Mouse (Mus musculus) brain, embryonic 18.5 days (tissue): ENCODE data around the gene Ephb2.

Source experiments
- DNase-seq: peaks from one replicate; pipeline ENCODE4 v3.0.0-alpha.2; 2012; ENCODE audit warnings: low read depth, low spot score

Ephb2 gene

GRCm38 (mm10) chr4:136801463-136801862, 34.3 kb downstream of the Ephb2 start:
- no peak for DNase-seq

DNA sequence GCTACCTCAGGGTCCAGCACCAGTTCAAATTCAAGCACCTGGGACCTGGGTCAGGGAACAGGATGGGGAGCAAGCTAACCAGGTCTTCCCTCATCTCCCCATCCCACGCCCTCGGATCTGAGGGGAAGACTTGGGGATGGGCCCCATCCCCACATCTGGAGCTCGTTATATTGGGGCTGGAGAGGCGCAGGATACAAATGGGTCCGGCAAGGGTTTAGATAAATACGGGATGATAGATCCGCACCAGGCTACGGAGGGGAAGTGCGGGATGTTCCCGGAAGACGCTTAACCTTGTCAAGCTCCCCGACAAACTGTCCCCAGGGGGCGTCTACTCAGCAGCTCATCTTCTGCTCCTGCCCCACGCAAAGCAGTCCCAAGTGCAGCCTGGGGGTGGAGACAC, 35.4 kb downstream of the Ephb2 start:
- no peak for DNase-seq

DNA sequence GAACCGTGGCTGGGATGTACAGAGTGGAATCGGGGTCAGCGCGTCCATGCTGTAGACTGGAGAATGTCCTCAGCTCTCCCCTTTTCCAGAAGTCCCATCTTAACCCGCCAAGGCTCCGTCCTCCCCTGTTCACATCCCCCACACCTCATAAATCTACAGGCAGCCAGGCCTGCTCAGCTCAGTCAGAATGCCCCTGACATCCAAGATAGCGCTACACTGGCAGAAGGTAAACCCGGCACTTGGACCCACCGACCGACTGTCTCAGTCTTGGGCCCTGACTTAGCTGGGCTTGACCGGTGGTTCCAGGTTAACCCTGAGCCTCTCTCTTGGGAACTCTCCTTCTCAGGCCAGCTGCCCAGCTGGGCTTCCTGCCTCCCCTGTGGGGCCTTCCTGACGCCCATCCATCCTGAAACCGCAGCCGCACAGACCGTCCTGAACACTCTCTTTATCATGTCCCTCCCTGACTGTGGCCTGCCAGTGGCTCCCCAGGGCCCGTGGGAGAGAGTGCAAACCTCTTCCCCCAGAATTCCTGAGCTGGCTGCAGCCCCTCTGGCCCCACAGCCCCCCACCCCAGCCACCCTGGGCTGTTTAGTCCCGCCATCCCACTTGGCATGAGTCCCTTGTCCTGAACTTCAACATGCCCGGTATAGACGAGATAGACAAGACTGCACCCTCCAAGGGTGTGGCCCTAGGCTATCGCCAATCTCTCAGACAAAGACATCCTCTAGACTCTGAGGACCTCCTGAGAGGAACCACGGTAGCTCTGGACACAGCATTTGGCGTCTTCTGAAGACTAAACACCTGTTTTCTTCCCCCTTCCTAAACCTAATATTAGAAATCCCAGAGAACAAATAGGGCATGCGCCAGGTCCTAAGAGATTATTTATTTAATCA, 37.9 kb downstream of the Ephb2 start:
- no peak for DNase-seq

DNA sequence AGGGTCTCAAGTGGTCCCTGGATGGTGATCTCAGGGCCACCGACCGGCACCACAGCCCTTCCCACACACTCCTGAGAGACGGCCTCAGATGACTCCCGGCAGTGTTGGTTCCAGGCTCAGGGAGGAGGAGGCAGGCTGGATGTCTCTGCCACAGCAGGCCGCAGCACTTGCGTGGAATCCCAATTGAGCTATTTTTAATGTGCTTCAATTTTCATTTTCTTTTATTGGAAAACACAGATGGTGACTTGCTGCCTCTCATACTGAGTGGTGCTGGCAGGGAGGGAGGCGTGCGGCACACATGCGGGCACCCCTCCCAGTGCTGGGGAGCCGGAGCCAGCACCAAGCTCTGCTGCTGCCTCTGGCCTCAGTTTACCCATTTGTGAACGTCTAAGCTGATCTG, 42.5 kb downstream of the Ephb2 start:
- peak; percentile 57 for DNase-seq

DNA sequence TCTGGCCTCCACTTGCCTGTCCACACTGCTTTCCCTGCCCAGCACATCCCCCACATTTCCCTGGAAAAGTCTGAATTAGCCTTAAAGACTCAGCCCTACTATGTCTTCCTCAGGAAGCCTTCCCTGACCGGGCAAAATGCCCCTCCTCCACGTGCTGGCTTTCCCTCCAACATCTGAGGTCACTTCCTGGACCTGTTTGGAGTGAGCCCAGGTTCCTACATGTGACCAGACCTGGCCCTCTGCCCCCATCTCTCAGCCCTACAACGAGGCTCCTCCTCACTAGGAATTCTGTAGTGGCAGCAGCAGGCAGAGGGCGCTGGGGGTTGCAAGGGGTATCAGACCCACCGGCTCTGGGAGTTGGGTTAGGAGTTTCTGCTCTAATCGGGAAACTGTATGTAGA, 46.0 kb downstream of the Ephb2 start:
- no peak for DNase-seq

- no peak for DNase-seq
Measured at GRCm38 (mm10) chr4:136787357-136787756, 48.4 kb downstream of the Ephb2 start.

DNA sequence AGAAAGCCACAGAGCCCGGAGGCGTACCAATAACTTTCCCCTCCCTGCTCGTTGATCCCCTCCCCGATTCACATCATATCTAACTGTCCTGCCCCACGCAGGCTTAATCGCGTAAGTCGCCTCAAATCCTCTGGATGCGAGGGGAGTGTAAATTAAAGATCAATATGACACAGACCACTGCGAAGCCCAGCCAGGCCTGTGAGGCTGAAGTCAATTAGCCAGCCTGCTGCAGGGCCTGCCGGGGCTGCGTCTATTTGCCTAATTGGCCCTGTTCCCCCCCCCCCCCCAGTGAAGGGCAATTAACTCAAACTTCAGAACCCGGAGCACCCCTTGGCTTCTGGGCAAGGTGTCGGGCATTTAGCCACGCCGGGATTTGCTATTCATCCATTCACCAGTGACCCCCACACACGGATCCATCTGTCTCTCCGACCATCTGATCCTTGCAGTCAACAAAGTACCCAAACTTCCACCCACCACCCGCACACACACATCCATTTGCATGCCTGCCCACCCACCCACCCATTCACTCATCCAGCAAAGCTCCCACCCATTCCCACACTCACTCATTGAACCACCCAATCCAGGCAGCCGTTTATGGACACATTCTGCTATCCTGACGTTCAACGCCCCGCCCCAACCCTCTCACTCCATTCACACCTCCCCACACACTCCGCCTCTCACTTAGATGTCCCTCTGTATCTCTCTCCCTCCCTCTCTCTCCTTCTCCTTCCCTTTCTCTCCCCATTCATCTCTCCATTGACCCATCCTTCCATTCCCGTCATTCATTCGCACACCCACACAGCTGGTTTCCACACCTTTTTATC, 49.1 kb downstream of the Ephb2 start:
- DNase-seq = no peak

GRCm38 (mm10) chr4:136783552-136784150, 52.1 kb downstream of the Ephb2 start:
- no peak for DNase-seq

GRCm38 (mm10) chr4:136782579-136782925, 53.2 kb downstream of the Ephb2 start:
- DNase-seq = no peak

DNA sequence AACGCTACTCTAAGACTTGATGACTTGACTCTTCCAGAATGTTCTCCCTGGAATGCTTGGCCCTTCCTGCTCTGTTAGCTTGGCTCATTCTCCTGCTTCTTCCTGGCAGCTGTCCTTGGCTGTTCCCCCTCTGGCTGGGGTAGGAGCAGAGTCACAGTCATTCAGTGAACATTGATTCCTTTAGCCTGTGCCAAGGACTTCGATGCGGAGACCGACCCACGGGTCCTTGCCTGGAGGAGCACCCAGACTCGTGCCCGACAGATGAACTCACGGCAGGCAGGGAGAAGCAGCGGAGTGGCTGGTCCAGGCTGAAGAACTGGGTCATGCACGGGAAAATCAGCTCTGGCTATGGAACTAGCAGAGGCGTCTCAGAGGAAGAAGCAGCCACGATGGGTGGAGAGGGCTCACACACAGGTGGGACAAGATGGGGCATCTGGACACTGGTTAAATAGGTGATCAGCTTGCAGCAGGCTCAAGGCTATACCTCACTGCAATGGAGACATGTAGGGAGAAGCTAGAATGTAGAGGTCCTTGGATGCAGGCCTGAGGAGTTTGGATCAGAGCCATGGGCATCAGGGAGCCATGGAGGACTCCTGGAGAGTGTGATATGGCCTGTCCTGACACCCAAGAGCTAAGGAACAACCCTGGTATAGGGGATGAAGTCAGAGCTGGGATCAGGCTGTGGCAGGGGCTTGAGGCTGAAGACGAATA, 53.8 kb downstream of the Ephb2 start:
- DNase-seq = no peak

- DNase-seq = no peak
Measured at GRCm38 (mm10) chr4:136780201-136780895, 55.4 kb downstream of the Ephb2 start.

DNA sequence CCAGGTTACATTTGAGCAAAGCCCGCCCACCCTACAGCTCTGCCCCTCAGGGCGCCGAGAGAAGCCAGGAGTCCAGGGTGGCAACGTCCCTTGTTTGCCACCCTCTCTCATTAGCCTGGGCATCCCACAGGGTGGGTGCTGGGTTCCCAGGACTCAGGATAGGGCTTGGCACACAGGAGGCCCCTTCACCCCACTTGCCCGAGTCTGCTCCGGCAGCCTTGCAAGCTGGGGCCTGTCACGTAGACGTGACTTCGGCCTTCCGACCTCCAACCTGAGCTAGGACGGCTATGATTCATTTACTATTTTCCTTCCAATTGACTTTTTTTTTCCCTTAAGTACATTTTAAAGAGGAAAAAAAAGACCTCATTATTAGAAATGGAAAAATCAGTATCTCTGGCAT, 56.6 kb downstream of the Ephb2 start:
- DNase-seq = no peak

DNA sequence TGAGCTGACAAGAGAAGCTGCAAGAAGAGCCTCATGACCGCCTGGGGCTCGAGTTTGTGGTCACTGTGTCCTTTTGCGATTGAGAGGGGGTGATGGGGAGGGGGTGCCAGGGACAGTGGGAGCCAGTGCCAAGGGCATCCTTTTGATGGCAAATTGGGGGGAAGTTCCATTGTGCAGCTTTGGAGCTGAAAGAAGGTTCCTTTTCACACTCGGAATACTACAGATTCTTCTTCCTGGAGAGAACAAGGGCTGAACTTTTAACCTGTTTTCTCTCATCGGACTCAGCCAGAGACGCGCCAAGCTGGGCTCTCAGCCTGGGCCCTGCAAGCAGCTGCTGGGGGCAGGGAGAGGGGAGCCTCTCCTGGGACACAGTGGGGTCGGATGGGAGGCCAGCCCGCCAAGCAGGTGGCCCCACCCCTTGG, 59.3 kb downstream of the Ephb2 start:
- no peak for DNase-seq

- DNase-seq = no peak
Measured at GRCm38 (mm10) chr4:136775903-136776302, 59.9 kb downstream of the Ephb2 start.

GRCm38 (mm10) chr4:136774201-136774600, 61.6 kb downstream of the Ephb2 start:
- no peak for DNase-seq

GRCm38 (mm10) chr4:136772952-136773584, 62.7 kb downstream of the Ephb2 start:
- no peak for DNase-seq

GRCm38 (mm10) chr4:136772318-136772717, 63.5 kb downstream of the Ephb2 start:
- no peak for DNase-seq

- no peak for DNase-seq
Measured at GRCm38 (mm10) chr4:136770718-136771117, 65.1 kb downstream of the Ephb2 start.

DNA sequence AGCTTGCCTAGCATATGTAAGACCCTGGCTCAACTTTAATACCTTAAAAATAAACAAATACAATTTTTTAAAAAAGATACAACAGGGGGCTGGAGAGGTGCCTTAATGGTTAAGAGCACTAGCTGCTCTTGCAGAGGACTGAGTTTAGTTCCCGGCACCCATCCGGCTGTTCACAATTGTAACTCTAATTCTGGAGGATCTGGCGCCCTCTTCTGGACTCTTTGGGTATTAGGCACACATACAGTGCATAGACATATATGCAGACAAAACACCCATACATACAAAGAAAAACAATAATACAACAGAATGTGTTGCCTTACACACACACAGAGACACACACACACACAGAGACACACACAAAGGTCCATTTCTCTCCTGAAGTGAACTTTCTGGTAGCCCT, 67.3 kb downstream of the Ephb2 start:
- no peak for DNase-seq

DNA sequence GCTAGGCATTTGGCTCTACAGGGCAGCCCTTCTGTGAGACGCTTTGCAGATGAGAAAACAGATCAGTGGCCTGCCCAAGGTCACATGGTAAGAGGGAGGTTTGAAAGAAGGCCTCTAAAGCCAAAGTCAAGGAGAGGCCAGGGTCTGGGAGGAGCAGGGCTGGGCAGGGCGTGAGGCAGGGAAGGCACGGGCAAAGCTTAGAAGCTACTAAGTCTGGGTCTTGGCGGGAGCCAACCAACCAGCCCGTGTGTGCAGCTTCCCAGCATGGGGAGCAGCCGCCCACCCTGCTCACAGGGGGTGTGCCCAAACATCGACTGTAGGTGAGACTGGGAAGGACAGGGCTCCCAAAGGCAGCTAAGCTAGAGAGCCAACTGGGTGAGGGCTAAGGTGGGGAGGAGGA, 70.7 kb downstream of the Ephb2 start:
- no peak for DNase-seq

DNA sequence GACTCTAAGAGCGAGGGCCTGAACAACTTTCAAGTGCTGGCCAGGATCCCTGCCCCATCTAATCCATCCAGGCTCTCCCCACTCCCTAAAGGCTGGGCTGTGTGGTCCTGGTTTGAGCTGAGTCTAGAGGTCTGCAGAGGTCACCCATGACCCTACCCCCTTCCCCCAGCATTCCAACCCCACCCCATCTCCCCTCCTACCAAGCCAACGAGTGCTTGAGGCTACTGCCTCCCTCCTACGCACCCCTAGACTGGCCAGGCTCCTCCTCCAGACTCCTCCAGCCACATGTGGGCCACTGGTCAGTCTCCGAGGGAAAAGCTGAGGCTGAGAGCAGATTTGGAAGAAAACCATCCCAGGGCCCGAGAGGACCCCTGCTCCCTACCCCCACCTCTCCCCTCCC, 72.4 kb downstream of the Ephb2 start:
- no peak for DNase-seq
